Mouse (Mus musculus) right cerebral cortex, postnatal 4 days (tissue): ENCODE measurements around the gene Nfu1.

Experiments
- DNase-seq: peaks from one replicate; pipeline ENCODE4 v3.0.0-alpha.2; 2022

Gene Nfu1

GRCm38 (mm10) chr6:87008887-87009286, at the start of gene Nfu1:
Gene Nfu1 (plus strand): TSS chr6:87009236.
- no peak for DNase-seq

DNA sequence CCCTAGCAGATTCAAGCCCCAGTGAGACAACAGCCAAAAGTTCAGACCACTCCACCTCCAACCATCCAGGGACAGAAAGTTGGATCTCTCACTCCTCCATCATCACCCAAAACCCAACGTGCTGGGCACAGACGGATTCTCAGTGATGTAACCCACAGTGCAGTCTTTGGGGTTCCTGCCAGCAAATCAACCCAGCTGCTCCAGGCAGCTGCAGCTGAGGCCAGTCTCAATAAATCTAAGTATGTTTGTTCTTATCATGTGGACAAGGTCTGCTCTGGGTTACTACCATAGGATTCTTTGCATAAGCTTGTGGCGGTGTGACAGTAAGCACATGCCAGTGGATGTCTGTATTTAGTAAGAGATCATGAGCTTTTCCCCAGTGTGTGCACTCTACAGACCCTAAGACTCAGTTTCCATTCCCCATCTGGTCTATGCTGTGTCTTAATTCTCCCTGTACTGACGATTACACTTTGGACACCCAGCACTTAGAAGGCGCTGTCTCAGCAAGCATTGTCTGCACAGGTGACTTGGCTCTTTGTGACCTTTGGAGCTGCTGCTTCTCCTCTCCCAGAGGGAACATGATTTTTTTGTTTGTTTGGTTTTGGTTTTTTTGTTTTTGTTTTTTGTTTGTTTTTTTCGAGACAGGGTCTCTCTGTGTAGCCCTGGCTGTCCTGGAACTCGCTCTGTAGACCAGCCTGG, 44.9 kb upstream of the Nfu1 start:
- DNase-seq: no peak

DNA sequence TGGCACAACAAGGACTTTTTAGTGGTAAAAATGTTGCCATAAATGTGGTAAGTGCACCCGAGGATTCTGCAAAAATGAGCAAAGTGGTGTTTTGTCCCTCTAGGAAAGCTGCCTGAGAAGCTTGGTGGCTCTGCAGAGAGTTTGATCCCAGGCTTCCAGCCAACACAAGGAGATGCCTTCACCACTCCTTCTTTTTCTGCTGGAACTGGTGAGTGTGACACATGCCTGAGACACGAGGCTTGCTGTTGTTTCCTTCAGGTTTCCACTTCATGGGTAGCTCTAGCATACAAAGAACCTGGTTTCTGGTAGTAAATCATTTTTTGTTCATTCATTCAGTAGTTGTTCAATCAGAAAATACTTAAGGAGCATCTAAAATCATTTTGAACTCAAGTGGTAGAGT, 41.9 kb upstream of the Nfu1 start:
- no peak for DNase-seq

GRCm38 (mm10) chr6:86973956-86974355, 35.1 kb upstream of the Nfu1 start:
- no peak for DNase-seq

DNA sequence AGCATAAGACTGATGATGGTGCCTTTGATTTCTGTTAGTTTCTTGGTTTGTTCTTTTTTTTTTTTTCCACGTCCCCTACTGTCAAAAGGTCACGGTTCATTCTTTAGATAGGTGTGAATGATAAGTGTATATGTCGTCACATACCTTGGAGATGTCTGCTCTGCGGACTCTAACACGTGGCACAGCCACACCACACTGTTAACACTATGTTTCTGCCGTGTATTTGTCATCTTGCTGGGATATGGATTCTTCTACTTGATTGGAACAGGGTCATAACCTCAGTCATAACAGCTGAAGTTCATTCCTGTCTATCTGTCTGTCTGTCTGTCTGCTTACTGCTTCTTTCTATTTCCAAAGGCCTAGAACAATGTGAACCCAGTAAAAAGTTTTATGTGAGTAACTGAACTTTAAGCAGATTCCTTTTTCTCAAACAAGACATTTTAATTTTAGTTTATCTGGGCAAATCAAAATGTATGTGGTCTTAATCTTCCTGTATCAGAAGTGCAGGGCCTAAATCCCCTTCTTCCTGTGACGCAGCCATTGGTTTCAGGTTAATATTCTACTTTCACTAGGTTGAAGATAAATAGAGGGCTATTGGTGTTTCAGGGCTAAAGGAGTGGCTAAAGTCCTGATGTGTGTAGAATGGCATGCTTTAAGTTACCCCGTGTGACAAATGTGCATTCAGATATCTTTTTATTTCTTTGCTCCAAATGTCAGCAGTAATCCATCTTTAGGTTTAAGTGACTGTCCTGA, 30.7 kb upstream of the Nfu1 start:
- DNase-seq: no peak

- DNase-seq: no peak
Measured at GRCm38 (mm10) chr6:86978909-86979265, 30.1 kb upstream of the Nfu1 start.

GRCm38 (mm10) chr6:86981206-86981605, 27.8 kb upstream of the Nfu1 start:
- DNase-seq: no peak

DNA sequence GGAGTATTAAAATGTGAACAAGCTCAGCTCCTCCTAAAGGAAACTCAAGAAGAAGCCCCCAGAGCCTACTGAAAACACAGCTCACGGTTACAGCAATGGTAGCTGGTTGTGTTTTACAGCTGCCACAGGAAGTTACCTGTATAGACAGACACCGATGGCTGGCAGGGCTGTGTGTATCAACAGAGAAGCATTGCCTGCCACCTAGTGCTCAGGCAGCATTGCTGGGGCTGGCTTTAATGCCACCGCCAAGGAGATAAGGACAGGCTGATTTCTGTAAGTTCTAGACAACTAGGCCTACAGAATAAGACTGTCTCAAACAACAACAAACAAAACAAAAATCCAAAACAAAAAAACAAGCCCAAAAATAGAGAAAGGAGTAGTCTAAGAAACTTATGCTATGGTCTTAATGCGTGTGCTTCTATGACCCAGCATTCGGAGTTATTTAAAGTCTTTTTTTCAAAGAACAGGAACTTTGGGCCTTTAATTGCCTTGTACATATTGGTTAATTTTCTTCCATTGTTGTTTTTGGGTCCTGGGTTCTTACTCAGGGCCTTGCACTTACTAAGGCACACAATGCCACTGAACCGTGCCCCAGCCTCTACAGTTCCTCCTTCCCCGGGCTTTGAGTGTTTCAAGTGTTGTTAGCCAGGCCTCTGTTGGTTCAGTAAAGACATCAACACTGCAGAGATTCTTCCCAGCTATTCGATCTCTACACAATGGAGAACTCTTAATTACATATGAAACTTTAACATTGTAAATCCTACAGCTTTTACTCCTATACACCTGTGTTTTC, 23.5 kb upstream of the Nfu1 start:
- no peak for DNase-seq

- no peak for DNase-seq
Measured at GRCm38 (mm10) chr6:86989576-86989975, 19.5 kb upstream of the Nfu1 start.

- DNase-seq: no peak
Measured at GRCm38 (mm10) chr6:86991041-86991440, 18.0 kb upstream of the Nfu1 start.

DNA sequence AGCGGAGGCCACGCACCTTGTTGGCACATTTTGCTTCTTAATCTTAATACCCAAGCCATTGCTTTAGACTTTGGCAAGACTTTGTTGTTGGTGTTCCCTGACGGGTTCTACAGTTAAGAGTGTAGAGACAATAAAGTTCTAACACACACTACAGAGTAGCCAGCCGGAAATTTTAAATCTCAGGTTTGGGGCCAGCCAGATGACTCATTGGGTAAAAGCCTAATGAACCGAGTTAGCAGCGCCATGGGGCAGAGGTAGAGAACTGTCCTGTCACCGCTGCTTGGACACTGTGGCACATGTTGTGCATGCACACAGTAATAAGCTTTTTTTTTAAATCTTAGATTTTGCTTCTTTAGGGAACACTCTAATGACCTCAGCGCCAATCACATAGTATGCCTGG, 16.7 kb upstream of the Nfu1 start:
- DNase-seq: no peak

DNA sequence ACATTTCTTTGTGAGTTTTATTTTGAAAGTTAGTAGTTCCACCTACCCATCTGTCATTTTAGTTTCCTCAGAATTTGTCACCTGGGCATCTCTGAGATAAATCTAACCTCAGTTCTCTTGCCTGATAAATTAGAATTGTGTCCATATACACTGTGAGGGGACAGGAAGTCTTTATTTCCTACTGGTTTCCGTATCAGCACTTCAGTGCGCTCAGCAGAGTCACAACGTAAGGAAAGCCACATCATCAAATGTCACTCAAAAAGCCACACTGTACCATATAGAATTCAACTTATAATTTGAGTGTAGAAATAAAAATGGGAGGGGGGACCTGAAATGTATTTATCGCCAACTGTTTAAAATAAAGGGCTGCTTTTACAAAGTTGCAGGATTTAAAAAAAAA, 14.8 kb upstream of the Nfu1 start:
- no peak for DNase-seq

DNA sequence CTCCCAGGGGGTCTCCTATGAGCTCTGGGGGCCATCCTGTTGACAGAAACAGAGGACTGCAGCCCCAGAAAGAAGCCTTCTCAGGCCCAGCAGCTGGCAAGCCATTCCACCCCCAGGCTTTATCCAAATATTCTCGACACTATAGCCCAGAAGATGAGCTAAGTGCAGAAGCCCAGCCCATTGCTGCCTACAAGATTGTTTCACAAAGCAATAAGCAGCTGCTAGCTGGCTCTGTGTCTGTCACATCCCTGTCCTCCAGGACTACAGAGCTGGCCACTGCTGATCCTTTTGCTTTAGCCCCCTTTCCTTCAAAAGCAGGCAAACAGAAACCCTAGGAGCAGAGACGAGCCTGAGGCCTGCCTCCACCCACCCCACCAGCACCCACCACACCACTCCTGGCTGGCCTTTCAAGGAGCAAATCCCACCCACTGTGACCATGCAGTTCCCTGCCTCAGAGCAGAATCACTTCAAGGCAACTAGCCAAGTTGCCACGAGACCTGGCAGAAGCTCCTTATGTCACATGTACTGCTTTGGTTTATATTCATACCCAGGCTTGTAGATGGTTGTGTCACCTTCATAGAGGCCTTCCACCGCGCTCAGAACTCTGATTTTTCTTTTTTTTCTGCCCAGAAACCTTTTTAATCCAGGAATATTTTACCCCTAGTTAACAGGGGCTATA, 12.3 kb upstream of the Nfu1 start:
- no peak for DNase-seq

- DNase-seq: no peak
Measured at GRCm38 (mm10) chr6:86997360-86997759, 11.7 kb upstream of the Nfu1 start.

DNA sequence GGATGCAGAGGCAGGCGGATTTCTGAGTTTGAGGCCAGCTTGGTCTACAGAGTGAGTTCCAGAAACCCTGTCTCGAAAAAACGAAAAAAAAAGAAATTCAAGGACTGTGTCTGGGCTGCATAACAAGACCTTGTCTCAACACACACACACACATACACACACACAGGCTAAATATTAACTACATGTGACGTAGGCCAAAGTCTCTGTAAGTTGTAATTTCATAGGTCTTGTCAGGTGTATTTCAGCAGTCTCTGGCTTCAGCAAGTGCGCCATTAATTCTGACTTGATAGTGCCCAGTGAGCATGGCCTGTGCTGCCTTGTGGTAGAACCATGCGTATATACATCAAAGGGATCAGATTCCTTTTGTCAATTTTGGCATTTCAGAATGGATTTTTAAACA, 7.0 kb upstream of the Nfu1 start:
- DNase-seq: no peak

- peak; percentile 89 for DNase-seq
Measured at GRCm38 (mm10) chr6:87002521-87003055, 6.4 kb upstream of the Nfu1 start.

DNA sequence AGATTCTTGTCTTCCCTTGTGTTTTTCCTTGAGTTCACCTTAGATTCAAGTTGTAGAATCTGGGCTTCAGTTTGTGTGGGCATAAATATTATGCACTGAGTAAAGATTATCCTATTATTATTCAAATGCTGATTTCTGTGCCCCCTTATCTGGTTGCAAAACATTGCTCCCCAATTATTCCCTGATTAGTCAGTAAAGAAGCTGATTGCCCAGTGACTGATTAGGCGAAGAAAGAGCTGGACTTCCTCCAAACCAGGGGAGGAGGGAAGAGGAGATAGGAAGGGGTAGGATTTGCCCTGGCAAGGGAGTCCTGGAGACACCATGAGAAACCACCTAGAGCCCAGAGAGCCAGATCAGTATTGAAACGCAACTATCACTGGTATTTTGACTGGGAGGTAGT, 4.9 kb upstream of the Nfu1 start:
- no peak for DNase-seq

DNA sequence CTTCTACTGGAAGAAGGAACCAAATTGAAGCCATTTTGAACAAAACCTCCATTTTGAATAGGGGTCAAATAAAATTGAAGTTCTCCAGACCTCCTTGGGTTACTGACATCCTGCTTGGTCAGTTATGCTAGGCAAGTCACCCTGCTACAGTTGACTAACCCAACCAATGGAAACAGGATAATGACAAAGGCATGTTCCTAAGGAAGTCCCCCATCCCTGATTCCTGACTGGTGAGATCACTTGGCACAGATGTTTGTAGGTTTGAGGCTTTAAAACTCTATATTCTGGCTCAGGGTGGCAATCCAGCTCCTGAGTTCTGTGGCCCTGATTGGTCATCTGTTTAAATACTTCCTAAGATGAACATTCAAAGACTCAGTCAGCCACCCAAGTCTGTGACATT, 3.5 kb upstream of the Nfu1 start:
- DNase-seq: no peak

- peak; percentile 96 for DNase-seq
Measured at GRCm38 (mm10) chr6:87009692-87010328, 774 bp downstream of the Nfu1 start.

DNA sequence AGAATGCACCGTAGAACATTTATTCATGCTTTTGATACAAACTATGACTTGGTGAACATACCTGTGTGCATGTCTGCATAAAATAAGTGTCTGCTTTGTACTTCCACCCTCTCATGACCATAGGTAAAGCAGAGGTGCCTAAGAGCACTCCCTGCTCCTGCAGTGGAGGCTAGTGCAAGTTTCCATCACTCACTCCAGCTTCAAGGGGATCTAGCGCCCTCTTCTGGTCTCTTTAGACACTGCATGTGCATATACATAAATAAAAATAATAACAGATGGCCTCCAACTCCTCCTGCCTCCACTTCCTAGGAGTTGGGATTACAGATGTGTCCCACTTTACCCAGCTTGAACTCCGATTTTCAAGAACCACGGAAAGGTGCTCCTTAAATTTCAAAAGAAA, 7.9 kb downstream of the Nfu1 start:
- peak; percentile 55 for DNase-seq

DNA sequence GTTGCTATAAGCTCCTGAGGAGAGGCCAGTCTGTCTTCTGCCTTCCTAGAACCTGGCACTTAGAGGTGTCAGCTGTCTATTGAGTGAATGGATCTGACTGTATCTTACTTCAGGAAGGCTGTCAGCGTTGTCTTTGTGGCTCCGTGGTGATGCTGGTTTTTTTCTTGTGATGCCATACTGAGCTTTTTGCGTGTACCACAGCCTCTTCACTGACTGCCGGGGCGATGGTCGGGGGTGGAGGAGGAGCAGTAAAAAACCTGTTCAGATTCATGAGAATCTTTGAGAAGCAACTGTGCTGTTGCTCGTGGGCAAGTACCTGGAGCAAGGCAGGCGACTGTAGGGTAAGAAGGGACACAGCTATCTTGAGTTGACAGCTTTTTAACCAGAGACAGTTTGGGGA, 9.8 kb downstream of the Nfu1 start:
- DNase-seq: no peak

GRCm38 (mm10) chr6:87021791-87022190, 12.8 kb downstream of the Nfu1 start:
- DNase-seq: no peak

DNA sequence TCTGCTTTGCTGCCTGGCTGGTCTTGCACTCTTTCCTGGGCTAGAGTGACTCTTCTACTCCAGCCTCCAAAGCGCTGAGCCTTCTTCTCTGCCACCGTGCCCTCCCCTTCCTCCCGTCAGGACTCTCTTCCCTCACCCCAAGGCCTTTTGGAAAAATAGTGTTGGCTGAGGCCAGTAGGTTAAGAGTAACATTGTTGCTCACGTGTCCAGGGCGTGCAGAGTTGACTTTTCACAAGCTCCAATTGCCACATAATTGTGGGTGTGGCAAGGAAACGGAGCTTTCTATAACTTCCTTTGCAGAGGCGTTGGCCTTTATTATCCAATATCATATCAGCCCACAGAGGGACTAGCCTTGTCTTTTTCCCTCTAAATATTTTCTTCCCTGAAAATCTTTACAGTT, 17.9 kb downstream of the Nfu1 start:
- DNase-seq: no peak
